Mouse (Mus musculus): ENCODE measurements around the gene Mical3.

- TF ChIP-seq POLR2A (IDR thresholded peaks at IDR 0.05; ENCODE audit: extremely low read depth, insufficient read depth, low read length) (no peak), CTCF (IDR thresholded peaks at IDR 0.05; ENCODE audit: extremely low read depth, insufficient read depth, low read length) (no peak)
Measured at GRCm38 (mm10) chr6:120987571-120988084, 143.2 kb downstream of the Mical3 start.

Data from cortical plate, adult 2 months (tissue).